Mouse (Mus musculus) left cerebral cortex, adult 9 months (tissue): ENCODE results near the gene R3hcc1l.

ENCODE experiments used
- DNase-seq, 2 experiments: peaks; one replicate each; pipeline ENCODE4 v3.0.0; 2022; ENCODE audit warnings: low spot score in 2 of 2

The R3hcc1l gene

GRCm38 (mm10) chr19:42599891-42600290 is 81.3 kb downstream of the R3hcc1l start:
- DNase-seq = no peak

DNA sequence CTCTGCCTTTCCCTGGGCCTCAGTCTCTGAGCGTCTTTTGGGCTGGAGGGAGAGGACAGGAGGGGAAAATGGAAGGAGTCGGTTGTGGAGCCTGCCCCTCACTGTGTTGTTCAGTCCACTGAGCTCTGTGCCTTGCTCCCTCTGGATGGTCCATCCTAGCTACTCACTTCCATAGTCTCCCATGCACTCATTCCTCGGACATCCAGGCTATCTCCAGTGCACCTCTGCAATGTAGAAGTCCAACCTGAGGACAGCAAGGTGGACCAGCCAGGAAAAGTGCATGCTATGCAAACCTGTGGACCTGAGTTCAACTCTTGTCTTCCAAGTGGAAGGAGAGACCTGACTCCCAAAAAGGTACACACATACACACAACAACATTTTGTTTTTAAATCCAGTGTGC is 82.0 kb downstream of the R3hcc1l start:
- no peak for DNase-seq

DNA sequence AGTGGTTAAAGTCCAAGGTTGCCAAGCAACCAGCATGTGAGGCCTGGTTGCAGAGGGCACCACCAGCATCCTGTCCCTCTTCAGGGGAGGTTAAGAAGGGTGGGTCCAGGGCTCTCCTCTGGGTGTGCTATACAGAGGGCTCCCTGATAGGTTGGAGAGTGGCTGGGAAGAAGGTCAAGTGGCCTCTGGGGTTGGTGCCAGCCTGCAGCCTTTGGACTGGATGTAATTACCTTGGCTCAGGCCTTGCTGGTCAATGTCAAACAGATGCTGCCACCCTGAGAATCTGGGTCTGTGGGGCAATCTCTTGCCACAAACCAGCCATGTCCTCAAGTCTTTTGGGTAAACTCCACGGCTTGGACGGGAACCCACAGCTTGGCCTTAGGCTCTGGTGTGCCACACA is 82.9 kb downstream of the R3hcc1l start:
- DNase-seq = no peak

DNA sequence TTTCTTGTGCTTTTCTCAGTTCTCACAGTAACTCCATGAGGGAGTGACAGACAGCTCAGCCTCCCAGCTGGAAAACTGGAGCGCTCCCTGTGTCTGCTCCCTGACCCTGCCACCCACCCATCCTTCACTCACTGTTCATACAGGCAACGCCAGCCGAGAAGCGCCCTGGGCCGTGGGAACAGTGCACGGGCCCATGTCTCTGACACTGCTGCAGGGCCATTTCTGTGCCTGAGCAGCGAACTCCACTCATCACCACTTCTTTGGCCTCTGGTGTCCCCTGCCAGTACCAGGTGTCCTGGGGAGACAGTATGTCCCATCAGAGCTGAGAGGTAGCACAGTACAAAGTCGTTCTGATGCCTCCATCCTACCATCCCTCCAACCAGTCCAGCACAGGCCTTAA is 83.5 kb downstream of the R3hcc1l start:
- no peak for DNase-seq

- DNase-seq = no peak
Observed at GRCm38 (mm10) chr19:42602576-42602975, 84.0 kb downstream of the R3hcc1l start.

GRCm38 (mm10) chr19:42608082-42608481 is 89.5 kb downstream of the R3hcc1l start:
- no peak for DNase-seq

GRCm38 (mm10) chr19:42609716-42610115 is 91.2 kb downstream of the R3hcc1l start:
- no peak for DNase-seq

DNA sequence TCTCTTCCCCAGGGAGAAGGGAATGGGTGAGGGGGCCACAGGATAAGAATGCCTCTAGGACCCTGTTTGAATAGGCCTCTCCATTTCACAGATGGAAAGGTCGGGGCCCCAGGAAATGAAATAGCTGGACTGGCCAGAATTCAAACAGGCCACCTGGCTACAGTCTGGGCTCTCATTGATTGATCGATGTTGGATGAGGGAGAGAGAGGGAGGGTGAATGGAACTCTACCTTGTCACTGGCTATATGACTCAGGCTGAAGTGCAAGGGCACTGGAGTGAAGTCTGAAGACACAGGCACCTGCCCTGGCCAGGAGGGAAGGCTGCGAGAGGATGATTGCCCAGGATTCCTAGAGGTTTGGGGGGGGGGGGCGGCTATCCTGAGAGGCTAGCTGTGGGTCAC is 93.2 kb downstream of the R3hcc1l start:
- DNase-seq = no peak

- DNase-seq = no peak
Observed at GRCm38 (mm10) chr19:42612654-42613053, 94.1 kb downstream of the R3hcc1l start, which contains the start of gene Loxl4. TSS of gene Loxl4 (minus strand) at chr19:42612813.

DNA sequence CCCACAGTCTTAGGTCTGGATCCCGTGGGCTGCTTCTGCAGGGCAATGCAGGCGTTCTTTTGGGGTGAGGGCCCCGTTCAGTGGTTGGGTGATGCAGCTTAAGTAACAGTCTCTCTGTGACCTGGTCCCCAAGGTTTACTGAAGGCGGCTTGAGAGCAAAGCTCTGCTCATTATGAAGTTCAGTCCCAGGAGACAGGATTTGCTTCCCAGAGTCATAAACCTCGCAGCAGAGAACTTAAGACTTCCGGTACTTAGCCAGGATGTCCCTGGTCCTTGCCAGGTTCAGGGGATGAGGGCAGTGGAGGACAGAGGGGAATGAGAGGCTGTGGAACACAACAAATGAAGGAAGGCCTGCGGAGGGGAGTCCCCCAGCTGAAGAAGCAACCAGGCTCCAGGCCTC is 94.6 kb downstream of the R3hcc1l start:
- no peak for DNase-seq

- no peak for DNase-seq
Observed at GRCm38 (mm10) chr19:42613647-42614225, 95.2 kb downstream of the R3hcc1l start.

DNA sequence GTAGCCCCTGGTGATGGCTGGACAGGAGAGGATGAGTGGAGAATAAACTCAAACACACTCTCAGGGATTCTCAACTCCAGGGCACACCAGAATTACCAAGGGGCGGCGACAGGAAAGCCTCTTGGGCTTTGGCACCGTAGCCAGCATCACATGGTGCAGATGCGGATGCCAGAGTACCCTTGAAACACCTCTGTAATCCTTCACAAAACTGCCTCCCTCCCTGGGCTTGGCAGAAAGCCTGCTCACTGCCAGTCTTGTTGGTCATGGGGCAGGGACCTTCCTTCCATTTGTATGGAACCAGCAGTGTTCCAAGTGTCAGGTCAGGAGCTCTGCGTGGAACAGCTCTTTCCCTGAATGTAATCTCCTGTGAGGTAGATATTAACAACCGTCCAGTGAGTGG is 109.5 kb downstream of the R3hcc1l start:
- no peak for DNase-seq

DNA sequence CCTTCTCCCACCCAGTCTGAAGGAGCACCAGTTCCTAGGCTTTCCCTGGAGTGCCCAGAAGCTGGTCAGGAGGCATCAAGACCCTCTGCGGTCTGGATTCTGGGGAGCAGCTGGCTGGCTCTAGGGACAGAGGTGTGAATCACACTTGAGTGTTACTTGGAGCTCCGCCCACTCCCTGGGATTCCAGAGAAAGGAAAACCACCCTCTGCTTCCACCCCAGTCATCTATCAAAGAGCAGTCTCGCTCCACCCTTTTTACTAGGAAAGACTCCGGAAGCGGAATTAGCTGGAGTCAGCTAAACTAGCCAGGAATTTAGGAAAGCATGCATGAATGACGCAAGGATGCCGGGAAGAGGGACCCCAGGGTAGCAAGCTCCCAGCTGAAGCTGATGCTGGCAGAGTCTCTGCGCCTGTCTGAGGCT is 113.0 kb downstream of the R3hcc1l start:
- DNase-seq = peak in 1 of 2 experiments; percentile 23

GRCm38 (mm10) chr19:42632301-42632700 is 113.7 kb downstream of the R3hcc1l start:
- no peak for DNase-seq

DNA sequence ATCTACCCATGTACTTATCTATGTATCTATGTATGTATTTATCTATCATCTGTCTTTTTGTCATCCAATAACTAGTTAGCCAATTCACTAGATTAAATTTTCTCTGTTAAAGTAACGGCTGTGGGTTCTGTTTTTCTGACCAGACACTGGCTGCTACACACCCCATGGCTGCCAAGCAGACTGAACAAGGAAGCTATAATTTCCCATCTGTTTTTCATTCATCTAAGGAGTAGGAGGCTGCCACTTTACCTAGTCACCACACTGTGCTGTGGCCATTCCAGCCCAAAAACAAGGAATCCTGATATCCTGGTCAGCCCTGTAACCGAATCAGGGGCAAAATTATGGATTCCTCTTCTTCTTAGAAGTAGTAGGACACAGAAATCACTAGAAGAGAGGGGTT is 115.1 kb downstream of the R3hcc1l start:
- no peak for DNase-seq

- no peak for DNase-seq
Observed at GRCm38 (mm10) chr19:42636631-42637030, 118.1 kb downstream of the R3hcc1l start.

DNA sequence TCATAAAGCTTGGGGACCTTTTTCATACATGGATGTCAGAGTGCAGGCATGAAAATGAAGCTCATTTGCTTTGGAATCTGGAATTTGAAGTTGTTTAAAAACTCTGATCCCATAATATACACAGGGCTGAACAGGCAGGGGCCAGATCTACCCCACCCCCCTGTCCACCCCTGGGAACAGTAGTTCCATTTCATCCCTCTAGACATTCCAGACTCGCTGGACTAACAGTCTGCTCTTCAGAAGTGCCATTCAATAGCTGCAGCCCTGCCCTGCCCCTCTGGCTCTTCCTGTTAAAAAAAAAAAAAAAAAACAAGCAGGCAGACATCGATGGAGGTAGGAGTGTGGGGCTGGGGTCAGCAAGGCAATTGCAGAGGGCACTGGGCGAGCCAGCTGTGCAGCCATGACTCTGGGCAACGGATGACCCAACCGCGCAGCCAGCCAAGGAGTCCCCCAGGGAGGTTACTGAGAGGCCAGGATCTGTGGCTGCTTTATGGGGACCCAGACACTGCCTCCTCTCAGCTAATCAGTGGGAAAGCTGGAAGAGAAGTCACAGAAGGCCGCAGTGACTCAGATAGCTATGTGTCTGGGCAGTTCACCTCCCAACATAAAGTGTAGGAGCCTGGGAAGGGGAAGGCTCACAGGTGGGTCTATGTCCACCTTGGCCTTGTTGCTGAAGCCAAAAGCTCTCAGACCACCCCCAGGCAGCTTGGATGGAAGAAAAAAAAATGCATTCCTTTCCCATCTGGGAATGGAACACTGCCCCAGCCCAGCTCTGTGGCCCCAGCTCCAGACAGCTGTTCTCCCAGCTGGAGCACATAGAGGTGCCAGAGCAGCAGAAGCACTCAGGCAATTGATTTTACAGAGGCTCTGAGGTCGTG is 120.3 kb downstream of the R3hcc1l start:
- DNase-seq = no peak

DNA sequence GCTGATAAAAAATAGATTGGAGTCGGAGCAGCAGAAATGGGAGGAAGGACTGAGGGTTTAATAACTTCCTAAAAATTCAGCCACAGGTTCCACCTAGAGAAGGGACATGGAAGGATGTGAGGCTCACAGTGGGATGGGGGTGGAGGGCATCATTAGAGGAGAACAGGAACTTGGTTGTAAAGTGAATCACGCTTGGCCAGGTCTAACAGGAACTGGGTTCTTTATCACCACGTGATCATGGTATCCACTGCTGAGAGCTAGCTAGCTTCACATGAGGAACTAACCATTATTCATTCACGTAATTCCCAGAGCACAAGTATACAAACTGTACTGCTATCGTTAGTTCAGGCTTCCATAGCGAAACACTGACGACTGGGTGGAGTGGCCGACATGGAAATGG is 121.0 kb downstream of the R3hcc1l start:
- DNase-seq = no peak

GRCm38 (mm10) chr19:42640211-42640610 is 121.7 kb downstream of the R3hcc1l start:
- no peak for DNase-seq
